Mouse (Mus musculus): Measurements from ENCODE around the gene Grm8. TPM values are rescaled to one million over a fixed set of nuclear protein-coding genes. Genes with fewer than 3 reads are reported as not detected.

Gene Grm8
- polyA plus RNA-seq, 1 experiment from 2014 or later = 0.19 TPM

GRCm38 (mm10) chr6:27340131-27340530 lies 794.8 kb downstream of the Grm8 start:
- no peak for ATAC-seq (ENCODE audit: extremely low read depth, insufficient number of reproducible peaks, low FRiP score, low TSS enrichment)
- Histone ChIP-seq H3K4me1 (no peaks in the 10 kb centered on the region), H3K36me3 (no peaks in the 10 kb centered on the region), H3K9me3 (no peaks in the 10 kb centered on the region), H3K27ac (replicated peaks) (no peak overlapping the region), H3K4me2 (no peak overlapping the region), H3K4me3 (no peak overlapping the region), H3K9ac (no peak overlapping the region), H3K27me3 (replicated peaks) (no peaks in the 10 kb centered on the region)
- 84% methylated on average over 4 of the region's 4 CpGs for WGBS

- Histone ChIP-seq H3K36me3 (no peaks in the 10 kb centered on the region), H3K4me3 (no peak overlapping the region), H3K27me3 (replicated peaks) (no peaks in the 10 kb centered on the region), H3K9ac (no peak overlapping the region), H3K4me1 (no peaks in the 10 kb centered on the region), H3K27ac (replicated peaks) (no peak overlapping the region), H3K4me2 (no peak overlapping the region), H3K9me3 (no peaks in the 10 kb centered on the region)
- no peak for ATAC-seq (ENCODE audit: extremely low read depth, insufficient number of reproducible peaks, low FRiP score, low TSS enrichment)
- 24% methylated on average over 1 of the region's 1 CpGs for WGBS
These were observed 816.4 kb downstream of the Grm8 start for GRCm38 (mm10) chr6:27318575-27318974.

GRCm38 (mm10) chr6:27317422-27317821 lies 817.6 kb downstream of the Grm8 start:
- no peak overlapping the region for H3K4me3 ChIP-seq
- WGBS = 55% methylated on average over 3 of the region's 3 CpGs

GRCm38 (mm10) chr6:27316018-27316417 lies 819.0 kb downstream of the Grm8 start:
- no peak overlapping the region for H3K9ac ChIP-seq
- ATAC-seq (ENCODE audit: extremely low read depth, insufficient number of reproducible peaks, low FRiP score, low TSS enrichment) = no peak
- H3K36me3 ChIP-seq = no peaks in the 10 kb centered on the region
- no peaks in the 10 kb centered on the region for H3K4me1 ChIP-seq
- no peak overlapping the region for H3K4me2 ChIP-seq
- no peaks in the 10 kb centered on the region for H3K9me3 ChIP-seq
- 73% methylated on average over 1 of the region's 1 CpGs for WGBS
- no peaks in the 10 kb centered on the region for H3K27me3 ChIP-seq (replicated peaks)
- no peak overlapping the region for H3K27ac ChIP-seq (replicated peaks)
- no peak overlapping the region for H3K4me3 ChIP-seq

More at GRCm38 (mm10) chr6:27317422-27317821, 817.6 kb downstream of the Grm8 start:
- Histone ChIP-seq H3K9ac (no peak overlapping the region), H3K27me3 (replicated peaks) (no peaks in the 10 kb centered on the region), H3K4me1 (no peaks in the 10 kb centered on the region), H3K27ac (replicated peaks) (no peak overlapping the region), H3K9me3 (no peaks in the 10 kb centered on the region), H3K4me2 (no peak overlapping the region), H3K36me3 (no peaks in the 10 kb centered on the region)
- ATAC-seq (ENCODE audit: extremely low read depth, insufficient number of reproducible peaks, low FRiP score, low TSS enrichment) = no peak

- Histone ChIP-seq H3K4me1 (no peaks in the 10 kb centered on the region), H3K9ac (no peak overlapping the region), H3K9me3 (no peaks in the 10 kb centered on the region), H3K4me3 (no peak overlapping the region), H3K27me3 (replicated peaks) (no peaks in the 10 kb centered on the region), H3K4me2 (no peak overlapping the region), H3K27ac (replicated peaks) (no peak overlapping the region), H3K36me3 (no peaks in the 10 kb centered on the region)
- no peak for ATAC-seq (ENCODE audit: extremely low read depth, insufficient number of reproducible peaks, low FRiP score, low TSS enrichment)
- WGBS = 78% methylated on average over 5 of the region's 5 CpGs
These were observed 820.5 kb downstream of the Grm8 start for GRCm38 (mm10) chr6:27314273-27315009.

DNA sequence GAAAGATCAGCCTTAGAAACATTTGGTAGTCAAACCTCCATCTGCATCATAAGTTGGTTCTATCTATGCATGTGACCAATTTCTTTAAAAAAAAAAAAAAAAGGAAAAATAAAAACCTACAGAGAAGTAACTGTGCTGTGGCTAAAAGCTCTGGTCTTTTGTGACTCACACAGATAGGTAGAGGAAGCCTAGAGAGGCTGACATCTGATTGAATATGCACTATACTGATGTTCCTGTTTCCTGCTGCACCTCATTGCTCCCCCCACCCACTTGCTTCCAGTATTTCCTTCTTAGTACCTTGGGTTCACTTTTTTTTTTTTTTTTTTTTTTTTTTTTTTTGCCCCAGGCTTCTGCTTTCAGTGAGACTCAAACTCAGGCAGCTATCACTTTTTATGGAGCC lies 824.6 kb downstream of the Grm8 start:
- H3K4me3 ChIP-seq = no peak overlapping the region
- H3K4me2 ChIP-seq = no peak overlapping the region
- H3K27me3 ChIP-seq (replicated peaks) = no peaks in the 10 kb centered on the region
- no peak overlapping the region for H3K27ac ChIP-seq (replicated peaks)
- no peaks in the 10 kb centered on the region for H3K4me1 ChIP-seq
- H3K36me3 ChIP-seq = no peaks in the 10 kb centered on the region
- H3K9ac ChIP-seq = no peak overlapping the region
- no peak for ATAC-seq (ENCODE audit: extremely low read depth, insufficient number of reproducible peaks, low FRiP score, low TSS enrichment)
- no peaks in the 10 kb centered on the region for H3K9me3 ChIP-seq

DNA sequence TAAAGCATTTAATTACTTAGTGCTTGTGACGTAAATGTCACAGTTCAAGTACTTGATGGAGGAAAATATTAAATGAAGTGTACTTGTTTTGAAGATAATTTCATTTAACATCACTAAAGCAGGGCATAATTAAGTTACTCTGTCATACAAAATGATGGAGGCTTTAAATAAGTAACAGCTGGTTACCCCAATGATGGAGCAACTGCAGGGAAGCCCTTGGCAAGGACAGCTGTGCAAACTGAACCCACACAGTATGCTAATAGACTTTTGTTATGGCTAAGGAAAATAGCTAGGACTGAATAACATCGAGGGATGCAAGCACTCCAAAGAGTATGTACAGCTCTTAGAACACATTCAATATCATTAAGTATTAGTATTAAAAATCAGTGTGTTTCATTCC lies 829.6 kb downstream of the Grm8 start:
- no peak for ATAC-seq (ENCODE audit: extremely low read depth, insufficient number of reproducible peaks, low FRiP score, low TSS enrichment)
- Histone ChIP-seq H3K27ac (replicated peaks) (no peak overlapping the region), H3K36me3 (no peaks in the 10 kb centered on the region), H3K4me2 (no peak overlapping the region), H3K9me3 (no peaks in the 10 kb centered on the region), H3K27me3 (replicated peaks) (no peaks in the 10 kb centered on the region), H3K4me1 (no peaks in the 10 kb centered on the region), H3K9ac (no peak overlapping the region), H3K4me3 (no peak overlapping the region)
- WGBS = 76% methylated on average over 2 of the region's 2 CpGs

- Histone ChIP-seq H3K27ac (replicated peaks) (no peak overlapping the region), H3K27me3 (replicated peaks) (no peaks in the 10 kb centered on the region)
These were observed 870.0 kb downstream of the Grm8 start for GRCm38 (mm10) chr6:27264972-27265371.

DNA sequence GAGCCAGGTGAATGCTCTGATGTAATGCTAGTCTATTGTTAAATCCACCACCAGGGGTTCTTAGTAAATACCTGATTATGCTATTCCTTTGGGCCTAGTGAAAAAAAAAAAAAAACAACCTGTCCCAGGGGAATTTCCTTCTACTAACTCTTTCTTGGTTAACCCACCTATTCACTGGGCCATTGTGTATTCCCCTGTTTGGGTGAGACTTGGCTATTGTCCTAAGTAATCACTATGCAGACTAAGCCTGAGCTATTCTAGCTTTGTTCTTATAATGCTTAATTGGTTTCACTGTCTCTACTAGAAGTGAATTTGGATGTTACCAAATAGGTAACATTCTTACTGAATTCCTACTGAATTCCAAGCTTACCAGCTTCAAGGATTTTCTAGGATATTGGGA lies 872.4 kb downstream of the Grm8 start:
- Histone ChIP-seq H3K9ac (no peak overlapping the region), H3K36me3 (no peaks in the 10 kb centered on the region), H3K4me1 (no peaks in the 10 kb centered on the region), H3K4me2 (no peak overlapping the region), H3K27me3 (replicated peaks) (no peaks in the 10 kb centered on the region), H3K4me3 (no peak overlapping the region), H3K9me3 (no peaks in the 10 kb centered on the region), H3K27ac (replicated peaks) (no peak overlapping the region)
- ATAC-seq (ENCODE audit: extremely low read depth, insufficient number of reproducible peaks, low FRiP score, low TSS enrichment) = no peak

More at GRCm38 (mm10) chr6:27264972-27265371, 870.0 kb downstream of the Grm8 start:
- H3K36me3 ChIP-seq = no peaks in the 10 kb centered on the region
- H3K4me3 ChIP-seq = no peak overlapping the region
- no peak for ATAC-seq (ENCODE audit: extremely low read depth, insufficient number of reproducible peaks, low FRiP score, low TSS enrichment)
- H3K9ac ChIP-seq = no peak overlapping the region
- H3K4me2 ChIP-seq = no peak overlapping the region
- H3K4me1 ChIP-seq = no peaks in the 10 kb centered on the region
- H3K9me3 ChIP-seq = no peaks in the 10 kb centered on the region

DNA sequence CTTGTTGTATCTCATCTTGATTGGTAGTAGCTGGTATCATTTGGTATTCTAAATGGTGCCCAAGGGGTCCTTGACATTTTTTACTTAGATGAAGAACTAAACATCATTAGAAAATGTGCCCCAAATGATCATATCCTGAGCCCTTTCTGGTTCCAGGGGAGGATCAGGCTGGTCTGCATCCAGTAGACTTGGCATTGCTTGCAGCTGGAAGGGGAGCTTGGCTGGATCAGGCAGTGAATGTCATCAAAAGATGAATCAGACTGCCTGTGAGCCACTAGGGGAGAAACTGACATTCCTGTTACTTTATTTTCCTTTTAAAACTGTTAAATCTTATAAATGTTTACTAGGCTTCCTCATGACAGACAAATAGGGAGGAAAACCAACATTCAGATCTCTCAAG lies 894.6 kb downstream of the Grm8 start:
- no peak overlapping the region for H3K4me3 ChIP-seq
- no peak overlapping the region for H3K27ac ChIP-seq (replicated peaks)
- no peaks in the 10 kb centered on the region for H3K36me3 ChIP-seq
- no peak overlapping the region for H3K9ac ChIP-seq
- H3K4me1 ChIP-seq = no peaks in the 10 kb centered on the region
- H3K9me3 ChIP-seq = no peaks in the 10 kb centered on the region
- no peak for ATAC-seq (ENCODE audit: extremely low read depth, insufficient number of reproducible peaks, low FRiP score, low TSS enrichment)
- no peaks in the 10 kb centered on the region for H3K27me3 ChIP-seq (replicated peaks)
- no peak overlapping the region for H3K4me2 ChIP-seq

GRCm38 (mm10) chr6:27239968-27240367 lies 895.0 kb downstream of the Grm8 start:
- H3K9ac ChIP-seq = no peak overlapping the region
- H3K4me3 ChIP-seq = no peak overlapping the region
- no peak overlapping the region for H3K4me2 ChIP-seq
- 47% methylated on average over 2 of the region's 2 CpGs for WGBS
- no peaks in the 10 kb centered on the region for H3K27me3 ChIP-seq (replicated peaks)
- H3K27ac ChIP-seq (replicated peaks) = no peak overlapping the region
- ATAC-seq (ENCODE audit: extremely low read depth, insufficient number of reproducible peaks, low FRiP score, low TSS enrichment) = no peak
- no peaks in the 10 kb centered on the region for H3K4me1 ChIP-seq
- no peaks in the 10 kb centered on the region for H3K9me3 ChIP-seq
- no peaks in the 10 kb centered on the region for H3K36me3 ChIP-seq
